Mouse (Mus musculus) mouse trophoblast stem cell (cell line): ENCODE measurements around the gene Tmem190.

Experiments used
- in situ Hi-C, 2 experiments: fragments of 300-500 bp; cut with MseI, MboI; formaldehyde crosslinking; loops; 2 replicates in 1 of 2; 3 replicates in 1 of 2; pipeline ENCODE4 v1.15.1; 2025

The Tmem190 gene

GRCm38 (mm10) chr7:4782759-4783158 lies at the start of gene Tmem190, which contains the start of gene Il11:
Gene Tmem190, plus strand, starts transcription at chr7:4782937.
Gene Il11, minus strand, starts transcription at chr7:4782859.
- in situ Hi-C loops = no loop called here

GRCm38 (mm10) chr7:4732968-4733392 lies 49.8 kb upstream of the Tmem190 start:
- in situ Hi-C loops = no loop called here

- in situ Hi-C loops = no loop called here
Observed at GRCm38 (mm10) chr7:4739041-4739543, 43.6 kb upstream of the Tmem190 start.

- in situ Hi-C loops = no loop called here
Observed at GRCm38 (mm10) chr7:4739544-4740275, 43.0 kb upstream of the Tmem190 start, which contains the start of gene Kmt5c. Gene Kmt5c, plus strand, starts transcription at chr7:4740115.

- in situ Hi-C loops = no loop called here
Observed at GRCm38 (mm10) chr7:4740309-4740727, 42.4 kb upstream of the Tmem190 start.

- in situ Hi-C loops = no loop called here
Observed at GRCm38 (mm10) chr7:4741151-4741550, 41.6 kb upstream of the Tmem190 start.

- in situ Hi-C loops = no loop called here
Observed at GRCm38 (mm10) chr7:4741672-4742481, 40.9 kb upstream of the Tmem190 start.

GRCm38 (mm10) chr7:4742482-4742819 lies 40.3 kb upstream of the Tmem190 start:
- in situ Hi-C loops = no loop called here

GRCm38 (mm10) chr7:4743354-4743753 lies 39.4 kb upstream of the Tmem190 start:
- in situ Hi-C loops = no loop called here

- in situ Hi-C loops = no loop called here
Observed at GRCm38 (mm10) chr7:4744886-4745285, 37.9 kb upstream of the Tmem190 start.

- in situ Hi-C loops = no loop called here
Observed at GRCm38 (mm10) chr7:4746326-4746980, 36.3 kb upstream of the Tmem190 start.

GRCm38 (mm10) chr7:4747156-4747899 lies 35.4 kb upstream of the Tmem190 start:
- in situ Hi-C loops = no loop called here

GRCm38 (mm10) chr7:4748321-4748720 lies 34.4 kb upstream of the Tmem190 start:
- in situ Hi-C loops = no loop called here

- in situ Hi-C loops = no loop called here
Observed at GRCm38 (mm10) chr7:4749169-4749568, 33.6 kb upstream of the Tmem190 start.

GRCm38 (mm10) chr7:4751971-4752820 lies 30.5 kb upstream of the Tmem190 start:
- in situ Hi-C loops = no loop called here

- in situ Hi-C loops = no loop called here
Observed at GRCm38 (mm10) chr7:4752821-4753570, 29.7 kb upstream of the Tmem190 start, which contains the start of gene Cox6b2. Gene Cox6b2, minus strand, starts transcription at chr7:4753094.

GRCm38 (mm10) chr7:4759670-4760069 lies 23.1 kb upstream of the Tmem190 start:
- in situ Hi-C loops = no loop called here

GRCm38 (mm10) chr7:4764946-4765710 lies 17.6 kb upstream of the Tmem190 start:
- in situ Hi-C loops = no loop called here

GRCm38 (mm10) chr7:4771202-4771601 lies 11.5 kb upstream of the Tmem190 start, which contains the start of gene Fam71e2:
Gene Fam71e2, minus strand, starts transcription at chr7:4771302.
- in situ Hi-C loops = no loop called here
